ENCODE assay signal across 12 mouse cellular contexts in the genomic region with DNA sequence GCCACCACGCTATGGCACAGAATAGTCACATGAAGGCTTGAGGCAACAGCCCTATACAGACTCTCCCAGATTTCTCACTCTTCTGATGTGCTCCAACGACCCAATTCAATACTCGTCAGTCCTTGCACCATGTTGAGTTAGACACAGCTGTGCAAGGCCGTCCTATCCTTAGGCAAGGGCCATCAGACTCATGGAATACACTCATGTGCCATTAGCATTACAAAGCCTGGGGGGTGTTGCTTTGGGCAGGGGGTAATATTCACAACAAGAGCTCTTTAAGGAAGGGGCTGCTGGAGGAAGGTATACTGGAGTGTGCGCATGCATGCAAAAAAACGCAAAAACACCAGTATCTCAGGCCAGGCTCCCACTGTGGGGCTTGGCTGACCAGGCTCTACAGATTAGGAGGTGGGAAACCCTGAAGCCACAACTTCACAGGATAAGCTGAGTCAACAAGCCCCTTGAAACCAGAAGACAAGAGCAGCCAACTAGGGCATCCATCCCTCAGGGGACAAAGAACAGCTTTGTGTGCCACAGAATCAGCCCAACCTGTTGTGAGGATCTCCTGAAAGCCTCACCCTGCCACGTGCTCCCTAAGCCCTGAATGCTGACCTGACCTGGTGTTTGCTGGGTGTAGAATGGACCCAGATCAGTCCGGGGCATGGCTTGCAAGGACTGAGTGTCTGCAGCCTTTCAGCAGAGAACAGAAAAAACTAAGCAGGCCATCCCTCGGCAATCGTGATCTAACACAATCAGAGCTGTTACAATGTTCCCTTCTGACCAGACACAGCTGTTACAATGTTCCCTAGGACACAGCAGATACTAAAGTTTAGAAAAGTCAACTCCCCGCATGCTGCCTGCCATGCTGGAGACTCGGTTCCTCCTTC.
DNase-seq lines count a peak whose midpoint lies in the region; ATAC-seq and TF ChIP-seq lines count a peak whose summit lies in the region.
"Had no signal": no experiment of that assay in that cellular context is flagged by ENCODE, and none has a peak within 500 bp of the region (broad histone marks: within the 10 kb centered on the region; RNA-seq: fewer than 3 reads in every experiment).

No protein-coding gene starts in this region.

- H3K27me3 ChIP-seq in heart, embryonic 15.5 days = no peaks in the 10 kb centered on the region
- no peaks in the 10 kb centered on the region for H3K27me3 ChIP-seq in lung, embryonic 14.5 days (ENCODE audit: insufficient read depth, low read length)
- no peaks in the 10 kb centered on the region for H3K27me3 ChIP-seq in stomach, embryonic 14.5 days (ENCODE audit: control insufficient read depth, insufficient read depth, low read length)

- H3K9ac ChIP-seq in heart, embryonic 15.5 days = no peak overlapping the region
- no peak overlapping the region for H3K9ac ChIP-seq in lung, embryonic 14.5 days
- no peak overlapping the region for H3K9ac ChIP-seq in stomach, embryonic 14.5 days (replicated peaks; ENCODE audit: low read depth, low read length)
- H3K9ac ChIP-seq: forebrain, postnatal 0 days had no signal

- WGBS in heart, embryonic 15.5 days = 60% methylated on average over 12 of the region's 12 CpGs
- WGBS in lung, embryonic 14.5 days = 54% methylated on average over 12 of the region's 12 CpGs
- 63% methylated on average over 12 of the region's 12 CpGs for WGBS in lung, adult 2 months
- 65% methylated on average over 12 of the region's 12 CpGs for WGBS in stomach, embryonic 14.5 days

- no peak overlapping the region for H3K4me3 ChIP-seq in heart, embryonic 15.5 days
- no peak overlapping the region for H3K4me3 ChIP-seq in lung, embryonic 14.5 days (ENCODE audit: low read depth, low read length)
- H3K4me3 ChIP-seq in lung, adult 2 months (replicated peaks; ENCODE audit: extremely low read depth, low read depth, low read length) = no peak overlapping the region
- H3K4me3 ChIP-seq in stomach, embryonic 14.5 days (ENCODE audit: low read depth, low read length) = no peak overlapping the region

- no peaks in the 10 kb centered on the region for H3K9me3 ChIP-seq in heart, embryonic 15.5 days (replicated peaks)
- H3K9me3 ChIP-seq in lung, embryonic 14.5 days (ENCODE audit: low read depth, low read length) = peaks cover 7% of the 10 kb centered on the region; the same call in 1 of the 2 replicates
- peaks cover 5% of the 10 kb centered on the region; the same call in 1 of the 2 replicates for H3K9me3 ChIP-seq in stomach, embryonic 14.5 days (ENCODE audit: control insufficient read depth, low read depth, low read length)

- TF ChIP-seq CTCF in lung, embryonic 14.5 days (IDR thresholded peaks at IDR 0.05; ENCODE audit: low read depth) = no peak
- TF ChIP-seq CTCF in lung, adult 2 months (IDR thresholded peaks at IDR 0.05; ENCODE audit: insufficient read depth, low read length) = no peak

- no peak for TF ChIP-seq POLR2A in lung, adult 2 months (IDR thresholded peaks at IDR 0.05; ENCODE audit: borderline replicate concordance, extremely low read depth, low read depth, low read length)

- intact Hi-C loops in heart, postnatal 25 days (cut with DNase I) = no loop called here

- no peak for ATAC-seq in heart, embryonic 15.5 days (replicated peaks; ENCODE audit: insufficient number of reproducible peaks, insufficient read depth, low FRiP score, low read depth)
- peak; percentile 45 for ATAC-seq in lung, embryonic 14.5 days (ENCODE audit: insufficient read depth)
- ATAC-seq in stomach, embryonic 14.5 days (ENCODE audit: insufficient number of reproducible peaks, insufficient read depth, low FRiP score, low read depth) = no peak
- ATAC-seq: activated CD4-positive, CD25-positive, alpha-beta regulatory T cell, adult 4 months; forebrain, postnatal 0 days had no signal

- H3K4me2 ChIP-seq in heart, embryonic 15.5 days = no peak overlapping the region
- H3K4me2 ChIP-seq in lung, embryonic 14.5 days = no peak overlapping the region
- no peak overlapping the region for H3K4me2 ChIP-seq in stomach, embryonic 14.5 days (replicated peaks; ENCODE audit: low read depth, low read length)

- peak overlapping the region; percentile 59 for H3K27ac ChIP-seq in heart, embryonic 15.5 days
- peak overlapping the region; percentile 10 for H3K27ac ChIP-seq in lung, embryonic 14.5 days (ENCODE audit: low read depth)
- peak overlapping the region; percentile 61; the same call in 1 of the 2 replicates for H3K27ac ChIP-seq in stomach, embryonic 14.5 days (ENCODE audit: low read length)

- DNase-seq in heart, postnatal 25 days (ENCODE audit: low spot score) = no peak
- DNase-seq in lung, embryonic 14.5 days = peak; percentile 17
- no peak for DNase-seq in lung, adult 2 months
- DNase-seq in ZHBTc4 (ENCODE audit: low read depth, low spot score) = peak; percentile 68
- DNase-seq in right cerebral cortex, postnatal 10 days (ENCODE audit: low spot score in 2 of 2) = no peak
- no peak for DNase-seq in adrenal gland, postnatal 25 days
- DNase-seq: forebrain, postnatal 0 days; kidney, postnatal 14 days; layer of hippocampus, postnatal 36 days had no signal

- H3K4me1 ChIP-seq in heart, embryonic 15.5 days (replicated peaks) = peaks cover 20% of the 10 kb centered on the region
- H3K4me1 ChIP-seq in lung, embryonic 14.5 days (ENCODE audit: insufficient read depth) = peaks cover 8% of the 10 kb centered on the region; the same call in 1 of the 2 replicates
- H3K4me1 ChIP-seq in lung, adult 2 months (ENCODE audit: control insufficient read depth, insufficient read depth, low read length) = no peaks in the 10 kb centered on the region
- peaks cover 9% of the 10 kb centered on the region for H3K4me1 ChIP-seq in stomach, embryonic 14.5 days (ENCODE audit: control insufficient read depth, insufficient read depth, low read length)

- peaks cover 6% of the 10 kb centered on the region; the same call in 1 of the 2 replicates for H3K36me3 ChIP-seq in heart, embryonic 15.5 days
- peaks cover 16% of the 10 kb centered on the region; the same call in 1 of the 2 replicates for H3K36me3 ChIP-seq in lung, embryonic 14.5 days (ENCODE audit: insufficient read depth)
- no peaks in the 10 kb centered on the region; the same call in 1 of the 2 replicates for H3K36me3 ChIP-seq in stomach, embryonic 14.5 days (ENCODE audit: control insufficient read depth, insufficient read depth, low read length)

Comparison
In these comparisons a context has a peak if more than half of its experiments do, and no peak if none do; other contexts are left out.
1. DNase-seq: peak in lung, embryonic 14.5 days (single experiment) and ZHBTc4 (single experiment); none in heart, postnatal 25 days (single experiment), lung, adult 2 months (single experiment), right cerebral cortex, postnatal 10 days (0 of 2) and adrenal gland, postnatal 25 days (single experiment).
2. H3K27ac ChIP-seq: peak in every context shown above with its lines; median percentile 61 in stomach, embryonic 14.5 days; 59 in heart, embryonic 15.5 days; 10 in lung, embryonic 14.5 days.